Mouse (Mus musculus): ENCODE measurements around the gene Atrnl1.

GRCm38 (mm10) chr19:58059719-58060118 is 448.9 kb downstream of the Atrnl1 start:
- TF ChIP-seq CTCF (IDR thresholded peaks at IDR 0.05; ENCODE audit: insufficient read depth, low read length): no peak
- TF ChIP-seq POLR2A (IDR thresholded peaks at IDR 0.05; ENCODE audit: borderline replicate concordance, extremely low read depth, low read depth, low read length): no peak
